Mouse (Mus musculus) thymus, postnatal 0 days (tissue): ENCODE measurements at regions not wholly inside any gene's neighbourhood (a gene's known extent, or its start where the extent isn't known, plus 50 kb on each side); places are given as distances from the start of the nearest gene placed in this dataset.
"Not testable (repeated sequence)": the region's sequence is repeated elsewhere in the genome, so short reads cannot be mapped to it uniquely, and the experiment has no call there.

ENCODE experiments used
- DNase-seq: peaks from one replicate; pipeline ENCODE4 v3.0.0-alpha.2; 2015; ENCODE audit warnings: low spot score

GRCm38 (mm10) chr9:88214758-88215157, 112.2 kb upstream of the Nt5e start:
- DNase-seq: no peak

GRCm38 (mm10) chr9:88220360-88220759, 106.6 kb upstream of the Nt5e start:
- no peak for DNase-seq

DNA sequence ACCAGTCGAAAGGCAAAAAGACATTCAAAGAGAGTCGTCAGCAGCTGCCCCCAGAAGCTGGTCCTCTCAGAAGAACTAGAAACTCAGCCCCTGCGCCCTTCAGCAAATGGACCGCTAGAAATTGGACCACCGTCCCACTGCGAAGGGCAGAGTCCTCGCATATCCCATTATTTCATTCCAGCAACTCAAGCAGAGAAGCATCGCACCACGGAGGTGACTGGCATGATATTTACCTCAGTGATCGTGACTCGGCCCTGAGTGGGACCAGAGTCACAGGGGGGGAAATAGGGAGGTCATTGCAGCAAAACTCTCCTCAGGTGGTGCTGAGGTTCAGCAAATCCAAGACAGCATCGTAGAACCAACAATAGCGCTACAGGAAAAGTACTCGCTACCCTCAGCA, 105.7 kb upstream of the Nt5e start:
- DNase-seq: no peak

DNA sequence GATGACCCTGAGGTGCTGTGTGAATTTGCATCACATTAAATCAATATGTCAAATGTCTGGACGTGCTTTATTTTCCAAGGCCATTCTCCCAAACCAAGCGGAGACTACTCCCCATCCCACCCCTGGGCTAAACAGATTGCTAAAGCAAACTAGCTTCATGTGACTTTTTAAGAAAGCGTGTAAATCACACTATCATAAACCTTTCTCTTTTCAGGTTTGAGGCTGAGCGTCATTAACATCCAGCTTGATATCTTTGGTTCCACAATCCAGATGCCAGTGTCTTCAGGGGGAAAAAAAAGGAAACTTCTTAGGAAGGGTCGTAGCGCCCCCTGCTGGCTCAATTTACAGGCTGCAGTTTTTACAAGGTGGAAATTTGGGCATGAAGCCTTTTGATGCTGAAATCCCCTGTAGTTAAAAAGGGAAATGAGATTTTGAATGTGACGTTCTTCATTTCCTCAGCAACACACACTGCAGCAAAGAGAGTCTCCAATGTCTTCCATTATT, 105.1 kb upstream of the Nt5e start:
- DNase-seq: peak; percentile 26

GRCm38 (mm10) chr9:88237126-88237525, 89.9 kb upstream of the Nt5e start:
- no peak for DNase-seq

DNA sequence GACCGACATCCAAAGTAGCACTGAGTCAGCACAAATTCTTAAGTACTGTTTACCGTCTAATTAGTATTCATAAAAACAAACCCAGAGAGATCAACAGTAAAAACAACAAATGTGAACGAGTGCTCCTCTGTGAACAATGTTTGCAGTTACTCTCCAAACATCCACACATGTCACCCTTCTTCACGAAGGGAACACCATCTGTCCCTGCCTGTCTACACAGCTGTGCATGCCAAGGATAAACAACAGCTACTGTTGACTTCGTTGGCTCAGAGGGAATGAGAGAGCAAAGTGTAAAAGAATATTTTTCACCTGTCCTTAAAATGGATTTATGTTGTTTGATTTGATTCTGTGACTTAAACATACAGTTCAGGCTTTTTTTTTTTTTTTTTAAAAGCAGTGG, 88.7 kb upstream of the Nt5e start:
- no peak for DNase-seq

GRCm38 (mm10) chr9:88240740-88241139, 86.3 kb upstream of the Nt5e start:
- DNase-seq: no peak

GRCm38 (mm10) chr9:88241203-88241995, 85.6 kb upstream of the Nt5e start:
- DNase-seq: peak; percentile 90

- DNase-seq: no peak
Observed at GRCm38 (mm10) chr9:88242530-88242929, 84.5 kb upstream of the Nt5e start.

DNA sequence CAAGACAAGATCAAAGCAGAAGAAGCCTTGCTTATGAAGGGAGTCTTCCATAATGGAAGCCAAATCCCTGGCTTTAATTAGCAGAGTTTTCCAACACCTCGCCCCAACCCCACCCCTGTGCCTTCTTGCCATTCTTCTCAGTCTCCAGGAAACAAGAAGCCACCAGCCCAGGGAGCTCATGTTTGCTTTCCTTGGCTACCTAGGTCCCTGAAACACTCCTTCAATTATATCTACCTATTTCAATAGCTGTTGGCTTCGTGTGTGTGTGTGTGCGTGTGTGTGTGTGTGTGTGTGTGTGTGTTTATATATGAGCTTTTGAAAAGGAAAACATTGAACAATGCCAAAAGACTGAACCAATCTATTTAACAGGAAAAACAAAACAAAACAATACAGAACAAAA, 82.5 kb upstream of the Nt5e start:
- DNase-seq: no peak

- DNase-seq: no peak
Observed at GRCm38 (mm10) chr9:88255948-88256347, 71.0 kb upstream of the Nt5e start.

DNA sequence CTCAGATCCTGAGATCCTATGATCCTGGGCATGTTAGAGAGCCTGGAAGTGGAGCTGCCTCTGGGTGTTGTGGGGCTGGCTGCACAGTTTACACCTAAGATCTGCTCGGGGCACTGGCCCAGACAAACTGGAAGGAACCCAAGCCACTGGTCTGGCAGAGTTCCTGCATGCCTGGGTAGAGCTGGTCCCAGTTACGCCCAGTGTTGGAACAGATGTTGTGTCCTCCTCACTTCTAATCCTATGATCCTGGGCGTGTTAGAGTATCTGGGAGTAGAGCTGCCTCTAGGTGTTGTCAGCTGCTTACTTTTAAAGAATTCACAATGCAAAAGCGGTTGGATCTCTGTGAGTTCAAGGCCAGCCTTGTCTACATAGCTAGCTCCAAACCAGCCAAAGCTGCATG, 67.4 kb upstream of the Nt5e start:
- DNase-seq: no peak

DNA sequence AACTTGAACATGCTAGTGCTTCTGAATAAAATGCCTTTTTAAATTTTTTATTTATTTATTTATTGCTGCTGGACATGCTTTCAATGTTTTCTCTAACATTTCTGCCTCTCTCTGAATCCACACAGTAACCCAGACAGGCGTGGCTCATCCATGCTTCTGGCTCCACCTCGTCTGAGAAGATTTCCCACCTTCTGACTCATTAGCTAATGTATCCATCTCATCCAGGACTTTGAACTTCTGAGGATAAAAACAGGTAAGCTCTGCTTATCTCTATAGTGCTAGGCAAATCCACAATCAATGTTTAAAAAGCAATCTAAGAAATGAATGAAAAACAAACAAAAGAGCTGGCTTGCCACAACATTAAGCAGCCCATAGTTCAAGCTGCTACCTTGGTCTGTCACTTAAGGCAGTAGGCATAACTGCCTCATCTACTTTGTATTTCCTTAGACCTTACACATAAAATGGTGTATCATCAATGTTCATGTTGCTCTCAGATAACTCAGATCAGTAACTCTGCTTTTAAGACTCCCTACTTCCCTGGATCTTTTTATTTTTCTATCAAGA, 66.8 kb upstream of the Nt5e start:
- no peak for DNase-seq

DNA sequence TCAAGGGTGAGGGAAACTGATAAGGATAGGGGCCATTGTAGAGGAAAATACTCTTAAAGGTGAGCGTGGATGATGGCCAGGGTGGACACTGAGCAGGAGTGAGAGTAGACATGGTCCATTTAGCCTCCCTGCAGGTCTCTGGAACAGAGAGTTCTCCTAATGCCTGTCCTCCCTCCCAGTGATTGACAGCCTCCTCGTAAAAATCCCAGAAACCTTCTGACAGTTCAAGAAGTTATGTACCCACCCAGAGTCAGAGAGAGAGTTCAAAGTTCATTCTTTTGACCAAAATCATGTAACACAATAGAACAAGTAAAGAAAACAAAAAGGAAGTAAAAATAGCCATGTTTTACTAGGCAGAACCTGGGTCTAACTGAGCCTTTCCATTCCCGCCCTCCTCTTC, 64.5 kb upstream of the Nt5e start:
- DNase-seq: no peak

- DNase-seq: not testable (repeated sequence)
Observed at GRCm38 (mm10) chr9:88266346-88266745, 60.7 kb upstream of the Nt5e start.

DNA sequence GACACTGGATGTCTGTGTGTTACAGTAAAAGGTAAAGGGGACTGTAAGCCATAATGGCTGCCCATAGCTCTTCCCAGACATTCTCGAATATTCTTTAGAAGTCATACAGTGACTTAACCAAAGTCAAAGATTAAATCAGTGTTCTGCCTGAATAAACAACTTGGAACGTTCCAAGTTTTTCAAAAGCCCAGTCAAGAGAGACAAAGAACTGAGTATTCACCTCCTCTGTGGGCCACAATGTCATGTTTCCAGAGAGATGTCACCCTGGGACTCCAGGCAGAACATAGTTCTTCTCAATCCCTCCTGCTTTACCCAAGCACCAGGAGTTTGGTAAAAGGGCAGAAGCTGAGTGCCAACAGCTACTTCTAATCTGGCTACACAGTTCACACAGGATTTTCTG, 58.2 kb upstream of the Nt5e start:
- DNase-seq: no peak

DNA sequence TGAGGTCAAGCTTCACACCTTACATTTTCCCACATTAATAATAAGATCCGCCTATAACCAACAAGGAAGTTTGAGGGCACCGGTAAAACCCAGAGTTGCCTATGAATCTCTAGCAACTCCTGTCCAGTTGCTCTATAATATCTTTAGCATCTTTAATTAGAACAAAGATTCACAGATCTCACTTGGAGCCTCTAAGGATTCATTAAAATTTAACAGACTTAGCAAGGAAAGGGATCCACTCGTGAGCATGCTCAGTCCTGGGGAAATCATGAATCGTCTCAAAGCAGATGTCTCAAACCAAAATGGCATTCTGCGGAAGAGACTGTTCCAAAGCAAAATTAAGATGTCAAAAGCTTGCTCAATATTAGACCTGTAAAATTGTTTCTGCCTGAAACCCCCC, 57.8 kb upstream of the Nt5e start:
- DNase-seq: no peak

DNA sequence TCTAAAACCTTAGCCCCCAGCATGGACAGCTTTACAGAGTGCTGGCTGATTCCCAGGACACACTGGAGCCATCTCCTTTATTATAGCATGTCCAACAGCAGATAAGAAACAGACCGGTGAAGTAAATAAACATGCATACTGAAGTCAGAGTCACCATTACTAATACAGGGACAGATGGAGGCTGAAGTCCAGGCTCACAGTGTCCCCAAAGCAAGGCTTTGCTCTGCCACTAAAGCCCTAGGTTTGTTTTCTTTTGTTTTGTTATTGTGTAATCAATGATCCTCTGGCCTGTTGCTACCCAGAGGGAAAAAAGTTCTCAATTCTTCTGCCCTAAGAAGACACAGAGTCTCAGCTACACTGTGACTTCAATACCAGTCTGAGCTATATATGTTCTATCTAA, 56.2 kb upstream of the Nt5e start:
- no peak for DNase-seq

- no peak for DNase-seq
Observed at GRCm38 (mm10) chr9:88273304-88273703, 53.7 kb upstream of the Nt5e start.

DNA sequence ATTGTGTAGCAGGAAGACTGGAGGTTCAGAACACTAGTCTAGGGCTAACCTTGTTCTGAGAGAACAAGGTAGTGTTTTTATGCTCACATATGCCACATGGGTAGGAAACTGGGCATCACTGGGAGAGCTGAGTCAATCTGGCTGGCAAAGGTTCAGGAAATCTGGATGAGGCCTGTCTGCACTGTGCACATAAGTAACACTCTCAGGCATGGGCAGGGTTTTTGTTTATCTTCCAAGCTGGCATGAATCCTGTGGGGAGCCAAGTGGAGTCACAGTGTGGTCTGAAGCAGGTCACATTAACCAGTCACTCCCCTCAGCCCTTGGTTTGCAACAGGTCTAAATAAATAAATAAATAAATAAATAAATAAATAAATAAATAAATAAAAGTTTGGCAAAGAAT, 53.0 kb upstream of the Nt5e start:
- no peak for DNase-seq

- no peak for DNase-seq
Observed at GRCm38 (mm10) chr9:88274681-88275336, 52.2 kb upstream of the Nt5e start.

DNA sequence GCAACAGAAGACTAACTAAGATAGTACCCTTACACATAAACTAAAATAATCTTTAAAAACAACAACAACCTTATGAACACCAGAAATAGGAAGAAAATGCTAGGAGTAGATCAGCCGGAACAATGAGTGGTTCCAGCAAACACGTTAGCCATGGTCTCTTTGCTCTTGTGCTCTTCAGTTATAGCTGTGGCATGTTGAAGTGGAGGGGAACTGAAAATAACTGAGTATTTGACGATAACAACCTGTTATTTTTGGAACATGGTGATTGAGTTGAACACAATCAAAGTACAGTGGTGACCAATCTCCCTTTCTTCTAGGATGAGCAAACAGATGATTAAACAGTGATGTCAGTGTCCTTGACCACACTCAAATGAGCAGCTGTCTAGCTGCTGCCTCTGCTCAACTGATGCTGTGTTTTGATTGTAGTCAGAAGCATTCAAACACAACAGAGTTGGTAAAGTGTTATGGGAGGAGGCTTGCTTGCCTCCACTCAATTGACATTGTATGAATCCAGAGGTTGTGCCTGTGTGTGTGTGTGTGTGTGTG, 50.9 kb upstream of the Nt5e start:
- DNase-seq: no peak
